Mouse (Mus musculus): ENCODE measurements around the gene Eml3. TPM values are rescaled to one million over a fixed set of nuclear protein-coding genes. Genes with fewer than 3 reads are reported as not detected.
A peak's percentile ranks its signal among the peaks of the same experiment; 100 is the strongest.
"Not testable (repeated sequence)": the region's sequence is repeated elsewhere in the genome, so short reads cannot be mapped to it uniquely, and the experiment has no call there.

Eml3 gene
- total RNA-seq, 2 experiments from 2014 or later = 12.0 to 20.1 TPM

DNA sequence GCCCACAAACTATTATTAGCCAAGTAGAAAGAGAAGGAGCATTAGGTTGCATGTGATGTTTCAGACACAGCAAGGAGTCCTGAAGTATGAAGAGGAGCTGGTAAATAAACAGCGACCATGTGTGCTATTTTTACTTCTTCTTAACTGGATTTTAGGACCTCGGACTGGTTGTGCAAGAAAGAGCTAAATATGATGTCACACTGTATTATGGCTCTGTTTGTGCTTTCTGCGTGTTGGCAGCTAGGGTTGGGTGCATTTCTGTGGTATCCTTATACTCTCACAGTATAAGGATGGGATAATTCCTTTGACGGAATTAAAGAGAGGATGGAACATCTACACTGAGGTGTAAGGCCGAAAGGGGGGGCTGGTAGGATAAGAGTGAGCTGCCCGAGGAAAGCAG, 15.9 kb downstream of the Eml3 start:
- no peak for ATAC-seq (replicated peaks; ENCODE audit: poor library complexity)

GRCm38 (mm10) chr19:8946929-8947328, 17.6 kb downstream of the Eml3 start:
- ATAC-seq (replicated peaks; ENCODE audit: poor library complexity) = peak; percentile 18; the same call in 1 of the 2 replicates

DNA sequence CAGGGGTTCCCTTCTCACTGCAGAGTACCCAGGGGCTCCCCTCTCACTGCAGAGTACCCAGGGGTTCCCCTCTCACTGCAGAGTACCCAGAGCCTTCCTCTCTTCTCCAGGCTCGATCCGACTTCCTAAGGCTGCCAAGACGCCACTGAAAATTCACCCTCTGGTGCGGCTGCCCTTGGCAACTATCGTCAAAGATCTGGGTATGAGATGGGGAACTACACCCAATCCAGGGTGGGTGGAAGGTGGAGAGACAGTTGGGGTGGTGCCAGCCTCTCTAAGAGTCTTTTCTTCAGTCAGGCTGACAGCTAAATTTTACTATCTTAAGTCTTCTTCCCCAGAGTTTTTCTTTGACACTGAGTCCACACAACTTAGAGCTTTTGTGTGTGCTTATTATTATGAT, 20.8 kb downstream of the Eml3 start:
- no peak for ATAC-seq (replicated peaks; ENCODE audit: poor library complexity)

DNA sequence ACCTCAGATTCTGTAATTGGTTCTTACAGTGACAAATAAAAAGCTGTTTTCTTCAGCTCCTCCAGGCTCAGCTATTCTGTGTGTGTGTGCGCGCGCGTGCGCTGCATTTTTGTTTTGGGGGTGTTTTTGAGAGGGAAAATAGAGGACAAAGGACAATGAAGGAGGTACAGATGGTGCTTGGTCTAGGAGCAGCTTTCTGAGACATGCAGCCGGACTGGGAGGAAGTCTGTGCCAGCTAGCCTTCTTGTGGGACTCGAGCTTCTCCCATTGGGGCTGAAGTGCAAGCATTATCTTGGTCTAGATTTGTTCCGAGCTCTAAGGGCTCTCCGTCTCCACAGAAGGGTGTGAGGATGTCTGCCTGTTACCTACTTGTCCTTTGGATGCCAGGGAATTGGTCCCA, 22.9 kb downstream of the Eml3 start:
- ATAC-seq (replicated peaks; ENCODE audit: poor library complexity) = no peak

DNA sequence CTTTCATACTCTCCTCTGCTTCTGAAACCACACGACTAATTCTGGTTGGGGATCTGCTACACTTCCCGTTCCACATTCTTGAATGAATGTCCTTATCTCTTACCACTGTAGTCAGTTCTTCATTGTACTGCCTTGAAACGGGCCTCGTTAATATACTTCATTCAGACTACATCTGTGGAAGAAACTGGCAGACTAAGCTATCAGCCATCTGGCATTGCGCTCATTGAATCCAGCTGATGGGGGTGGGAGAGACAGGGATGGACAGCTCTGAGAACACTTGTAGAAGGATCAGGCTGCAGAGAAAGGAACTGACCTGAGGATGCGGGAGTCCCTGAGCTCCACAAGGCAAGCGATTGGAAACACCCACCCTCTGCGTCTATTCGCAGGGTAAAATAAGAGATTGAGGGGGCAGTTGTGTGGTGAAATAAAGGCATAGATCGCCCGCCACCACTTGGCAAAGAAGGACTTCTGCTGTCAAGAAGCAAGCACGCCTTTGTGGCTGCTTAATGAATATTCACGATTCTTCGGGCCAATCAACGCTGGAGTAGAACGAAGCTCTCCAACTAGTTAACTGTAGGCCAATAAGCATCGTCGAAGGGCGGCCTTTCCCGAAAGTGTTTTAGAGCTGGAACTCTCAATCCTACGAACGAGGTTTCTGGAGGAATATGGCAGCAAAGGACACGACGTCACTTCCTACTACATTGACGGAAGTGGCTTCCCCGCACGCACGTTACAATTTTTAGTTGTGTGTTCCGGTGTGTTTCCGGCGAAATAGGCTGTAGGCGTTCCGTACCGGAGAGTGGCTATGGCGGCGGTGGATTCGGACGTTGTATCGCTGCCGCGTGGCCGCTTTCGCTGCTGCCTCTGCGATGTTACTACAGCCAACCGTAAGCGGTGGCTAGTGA, 24.0 kb downstream of the Eml3 start, which contains the start of gene Tut1:
TSS of gene Tut1 (plus strand) at position 713 of the 905 bp plus-strand sequence.
- peak; percentile 96 for ATAC-seq (replicated peaks; ENCODE audit: poor library complexity)

GRCm38 (mm10) chr19:8954171-8954570, 24.8 kb downstream of the Eml3 start:
- no peak for ATAC-seq (replicated peaks; ENCODE audit: poor library complexity)

DNA sequence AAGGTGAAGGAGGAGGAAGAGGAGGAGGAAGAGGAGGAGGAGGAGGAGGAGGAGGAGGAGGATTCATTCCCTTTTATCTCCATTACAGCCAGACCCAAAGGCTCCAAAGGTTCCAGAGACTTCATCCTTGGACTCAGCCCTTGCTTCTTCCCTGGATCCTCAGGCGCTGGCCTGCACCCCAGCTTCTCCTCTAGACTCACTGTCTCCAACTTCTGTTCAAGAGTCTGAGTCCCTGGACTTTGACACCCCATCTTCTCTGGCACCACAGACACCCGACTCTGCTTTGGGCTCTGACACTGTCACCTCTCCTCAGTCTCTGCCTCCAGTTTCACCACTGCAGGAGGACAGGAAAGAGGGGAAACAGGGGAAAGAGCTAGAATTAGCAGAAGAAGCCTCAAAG, 32.9 kb downstream of the Eml3 start:
- no peak for ATAC-seq (replicated peaks; ENCODE audit: poor library complexity)

- no peak for ATAC-seq (replicated peaks; ENCODE audit: poor library complexity)
These were observed 35.7 kb downstream of the Eml3 start for GRCm38 (mm10) chr19:8965075-8965474.

DNA sequence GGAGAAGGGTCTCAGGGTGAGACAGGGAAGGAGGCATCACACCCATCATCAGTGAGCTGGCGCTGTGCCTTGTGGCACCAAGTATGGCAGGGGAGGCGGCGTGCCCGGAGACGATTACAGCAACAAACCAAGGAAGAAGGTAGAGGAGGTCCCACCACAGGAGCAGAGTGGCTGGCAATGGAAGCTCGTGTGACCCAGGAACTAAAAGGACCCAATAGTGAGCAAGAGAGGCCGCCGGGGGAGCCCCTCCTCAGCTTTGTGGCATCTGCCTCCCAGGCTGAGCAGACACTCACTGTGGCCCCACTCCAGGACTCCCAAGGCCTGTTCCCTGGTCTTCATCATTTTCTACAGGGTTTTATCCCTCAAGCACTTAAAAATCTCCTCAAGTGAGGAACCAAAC, 36.4 kb downstream of the Eml3 start:
- no peak for ATAC-seq (replicated peaks; ENCODE audit: poor library complexity)

GRCm38 (mm10) chr19:8966198-8966589, 36.8 kb downstream of the Eml3 start:
- ATAC-seq (replicated peaks; ENCODE audit: poor library complexity) = no peak

- peak; percentile 92 for ATAC-seq (replicated peaks; ENCODE audit: poor library complexity)
These were observed 37.4 kb downstream of the Eml3 start, which contains the start of gene Eef1g for GRCm38 (mm10) chr19:8966590-8967372. Gene Eef1g, plus strand, starts transcription at chr19:8967041.

DNA sequence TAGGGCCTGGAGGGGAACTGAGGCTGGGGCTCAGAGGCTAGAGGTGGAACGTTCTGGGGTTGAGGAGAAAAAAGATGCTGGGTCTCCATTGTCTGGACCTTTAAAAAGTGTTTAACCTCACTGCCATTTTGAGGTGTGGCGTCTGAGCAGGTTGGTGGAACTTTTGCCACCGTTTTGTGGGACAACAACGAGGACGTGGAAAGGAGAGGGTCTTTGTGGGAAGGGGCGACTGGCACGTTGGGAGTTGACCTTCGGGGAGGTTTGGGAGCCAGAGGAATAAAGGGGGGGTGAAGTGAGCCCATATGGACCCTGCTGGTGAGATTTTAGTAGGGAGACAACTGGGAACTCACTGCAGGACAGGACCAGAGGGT, 38.0 kb downstream of the Eml3 start:
- no peak for ATAC-seq (replicated peaks; ENCODE audit: poor library complexity)

GRCm38 (mm10) chr19:8967893-8968292, 38.5 kb downstream of the Eml3 start:
- no peak for ATAC-seq (replicated peaks; ENCODE audit: poor library complexity)

GRCm38 (mm10) chr19:8972491-8972890, 43.1 kb downstream of the Eml3 start:
- ATAC-seq (replicated peaks; ENCODE audit: poor library complexity) = not testable (repeated sequence)

DNA sequence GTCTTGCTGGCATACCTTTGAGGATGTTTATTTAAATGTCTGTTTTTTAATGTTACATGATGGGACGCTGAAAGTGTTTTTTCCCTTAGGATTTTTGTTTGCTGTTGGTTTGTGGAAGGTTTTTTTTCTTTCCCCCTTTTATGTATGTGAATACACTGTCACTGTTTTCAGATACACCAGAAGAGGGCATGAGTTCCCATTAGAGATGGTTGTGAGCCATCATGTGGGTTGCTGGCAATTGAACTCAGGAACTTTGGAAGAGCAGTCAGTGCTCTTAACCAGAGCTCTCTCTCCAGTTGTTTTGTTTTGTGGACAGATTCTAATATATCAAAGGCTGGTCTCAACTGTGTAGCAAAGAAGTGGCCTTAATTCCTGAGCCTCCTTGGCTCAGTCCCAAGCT, 45.3 kb downstream of the Eml3 start:
- no peak for ATAC-seq (replicated peaks; ENCODE audit: poor library complexity)

- no peak for ATAC-seq (replicated peaks; ENCODE audit: poor library complexity)
These were observed 46.1 kb downstream of the Eml3 start for GRCm38 (mm10) chr19:8975491-8975890.

- peak; percentile 62 for ATAC-seq (replicated peaks; ENCODE audit: poor library complexity)
These were observed 47.2 kb downstream of the Eml3 start for GRCm38 (mm10) chr19:8976535-8976934.

DNA sequence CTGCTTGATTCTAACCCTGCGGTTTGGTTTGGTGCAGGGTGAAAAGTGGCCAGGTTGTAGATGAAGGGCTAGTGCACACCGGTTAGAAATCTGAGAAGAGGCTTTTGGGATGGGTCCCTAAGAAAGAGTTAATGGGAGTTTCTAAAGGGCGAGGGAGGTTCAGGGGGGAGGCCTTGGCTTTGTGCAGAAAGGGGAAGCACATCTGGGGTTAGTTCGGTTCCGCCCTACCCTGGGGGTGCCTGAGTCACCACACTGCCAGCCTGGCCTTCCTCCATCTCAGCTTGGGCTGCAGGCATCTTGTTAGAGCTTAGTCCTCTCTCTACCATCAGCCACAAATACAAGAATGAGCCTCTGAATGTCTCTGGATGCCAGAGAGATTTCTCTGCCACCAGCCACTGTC, 51.4 kb downstream of the Eml3 start:
- ATAC-seq (replicated peaks; ENCODE audit: poor library complexity) = peak; percentile 62

GRCm38 (mm10) chr19:8981450-8982168, 52.3 kb downstream of the Eml3 start:
- no peak for ATAC-seq (replicated peaks; ENCODE audit: poor library complexity)

GRCm38 (mm10) chr19:8982303-8983149, 53.2 kb downstream of the Eml3 start:
- ATAC-seq (replicated peaks; ENCODE audit: poor library complexity) = no peak; the same call in 1 of the 2 replicates

Data from megakaryocyte progenitor cell, adult 5-6 weeks (primary cell).